Mouse (Mus musculus) gastrocnemius, postnatal 25 days (tissue): ENCODE data around the gene Copz1. TPM values are rescaled to one million over a fixed set of nuclear protein-coding genes. Genes with fewer than 3 reads are reported as not detected.

ENCODE experiments used
- DNase-seq: peaks from one replicate; pipeline ENCODE4 v3.0.0; 2022
- microRNA-seq, 2 experiments: library from miRNA; unstranded; fragments of <30 nt; microRNA quantifications; one replicate each; pipeline ENCODE4 v1.2.0; 2021; ENCODE audit warnings: borderline replicate concordance in 2 of 2
- total RNA-seq, 2 experiments: library from RNA; stranded (reverse); gene quantifications; 1 replicate in 1 of 2; 2 replicates in 1 of 2; pipeline ENCODE4 v1.2.3; 2021

The Copz1 gene
- total RNA-seq, 2 experiments from 2014 or later = 31.4 to 32.3 TPM

DNA sequence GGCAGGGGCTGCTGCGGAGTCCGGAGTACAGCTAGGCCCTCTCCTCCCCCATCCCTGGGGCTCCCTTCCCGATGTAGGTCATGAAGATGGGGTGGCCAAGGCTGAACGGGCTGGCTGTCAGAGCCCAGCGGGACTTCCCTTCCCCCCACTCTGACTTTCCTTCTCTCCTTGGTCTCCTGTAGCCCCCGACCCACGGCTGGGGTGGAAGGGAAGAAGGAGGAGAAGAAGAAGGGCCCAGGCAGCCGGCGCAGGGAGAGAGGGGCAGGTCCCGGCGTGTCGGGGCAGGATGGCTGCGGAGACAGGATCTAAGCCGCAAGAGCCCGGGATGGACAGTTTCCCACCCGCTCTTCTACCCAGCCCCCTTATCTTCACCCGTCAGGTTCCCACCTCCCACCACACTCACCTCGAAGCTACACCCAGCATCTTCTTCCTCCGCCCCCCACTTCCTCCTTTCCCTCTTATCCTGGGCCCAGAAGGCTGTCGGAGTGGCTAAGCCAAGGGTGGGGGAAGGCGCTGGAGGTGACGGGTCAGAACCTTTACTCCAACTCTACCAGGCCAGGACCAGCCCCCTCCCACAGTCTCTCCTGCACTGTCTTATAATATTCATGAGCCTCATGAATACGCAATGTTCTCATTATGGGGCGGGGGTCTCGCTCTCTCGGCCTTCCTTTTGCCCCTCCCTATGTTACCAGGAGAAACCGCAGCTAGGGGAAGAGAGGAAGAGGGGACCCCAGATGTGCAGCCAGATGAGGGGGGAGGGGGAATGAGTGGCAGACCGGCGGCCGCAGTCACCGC lies 66.8 kb downstream of the Copz1 start:
- DNase-seq = no peak

DNA sequence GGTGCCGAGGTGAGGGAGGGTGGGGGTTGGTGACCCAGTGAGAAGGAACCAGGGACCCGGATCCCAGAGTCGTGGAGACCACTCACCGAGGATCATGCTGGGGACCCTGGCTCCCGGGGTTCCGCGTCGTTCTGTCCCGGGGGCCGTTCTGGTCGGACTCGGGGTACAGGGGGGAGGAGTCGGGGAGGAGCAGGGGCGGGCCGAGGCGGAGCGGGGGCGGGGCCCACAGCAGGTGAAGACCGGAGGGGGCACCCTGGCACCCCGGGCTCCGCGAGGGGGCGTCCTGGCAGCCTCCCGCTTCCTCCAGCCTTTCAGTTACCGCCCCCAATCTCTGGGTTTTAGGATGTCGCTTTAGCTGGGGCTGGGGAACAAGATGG lies 67.4 kb downstream of the Copz1 start, which contains the start of gene Zfp385a:
TSS of gene Zfp385a (minus strand) at position 133 of the 377 bp plus-strand sequence.
- DNase-seq = peak; percentile 54

DNA sequence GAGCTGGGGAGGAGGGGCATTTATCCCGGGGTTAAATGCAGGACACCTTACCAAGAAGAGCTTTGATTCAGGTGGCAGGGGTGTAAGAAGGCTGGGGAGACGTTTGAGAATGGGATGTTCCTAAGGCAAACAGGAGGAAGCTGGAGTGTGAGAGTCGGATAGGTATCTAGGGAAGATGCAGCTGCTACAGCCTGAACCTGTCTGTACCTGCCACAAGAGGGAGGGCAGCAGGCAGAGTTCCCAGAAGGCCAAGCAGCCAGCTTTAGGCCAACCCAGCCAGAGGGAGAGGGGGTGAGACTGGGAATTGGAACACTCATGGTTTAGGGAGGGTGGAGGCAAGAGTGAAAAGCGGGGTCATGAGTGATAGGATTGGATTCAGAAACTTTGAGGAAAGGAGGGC lies 68.3 kb downstream of the Copz1 start:
- DNase-seq = no peak

- no peak for DNase-seq
These were observed 69.0 kb downstream of the Copz1 start for GRCm38 (mm10) chr15:103341547-103341946.

DNA sequence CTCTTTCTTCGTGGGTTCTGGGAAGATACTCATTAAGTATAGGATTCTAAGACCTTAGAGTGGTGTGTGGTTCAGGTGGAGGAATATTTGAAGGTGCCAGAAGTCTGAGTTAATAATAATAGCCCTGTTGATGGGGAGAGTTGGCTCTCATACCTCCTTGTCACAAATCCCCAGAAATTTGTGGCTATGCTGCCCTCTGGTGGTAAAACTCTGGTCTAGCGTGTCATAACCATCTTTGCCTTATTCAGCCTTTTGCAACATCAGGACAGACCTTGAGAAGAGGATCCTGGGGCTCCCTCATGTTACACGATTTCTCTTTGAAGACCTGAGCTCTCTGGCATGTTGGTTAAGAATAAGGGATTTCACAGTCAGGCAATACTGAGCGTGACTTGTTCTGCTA lies 69.9 kb downstream of the Copz1 start:
- DNase-seq = peak; percentile 48

GRCm38 (mm10) chr15:103343008-103343407 lies 70.5 kb downstream of the Copz1 start:
- DNase-seq = no peak

GRCm38 (mm10) chr15:103343556-103343955 lies 71.0 kb downstream of the Copz1 start:
- no peak for DNase-seq

DNA sequence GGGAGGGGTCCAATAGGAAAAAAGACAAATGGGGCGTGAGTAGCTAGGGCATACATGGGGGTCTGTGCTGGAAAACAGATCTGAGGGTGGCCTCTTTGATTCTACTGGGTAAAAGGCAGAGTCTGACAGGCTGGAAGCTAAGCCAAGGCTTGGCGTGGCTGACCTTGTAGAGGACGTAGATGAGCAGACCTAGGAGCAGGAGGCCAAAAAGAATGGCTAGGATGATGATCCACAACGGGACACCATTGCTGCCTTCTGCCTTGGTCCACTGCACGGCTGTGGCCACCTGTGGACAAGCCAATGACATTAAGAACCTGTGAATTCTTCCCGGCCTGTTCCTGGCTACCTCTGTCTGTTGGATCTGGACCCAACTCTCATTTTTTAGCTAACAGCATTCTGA lies 73.3 kb downstream of the Copz1 start:
- no peak for DNase-seq

DNA sequence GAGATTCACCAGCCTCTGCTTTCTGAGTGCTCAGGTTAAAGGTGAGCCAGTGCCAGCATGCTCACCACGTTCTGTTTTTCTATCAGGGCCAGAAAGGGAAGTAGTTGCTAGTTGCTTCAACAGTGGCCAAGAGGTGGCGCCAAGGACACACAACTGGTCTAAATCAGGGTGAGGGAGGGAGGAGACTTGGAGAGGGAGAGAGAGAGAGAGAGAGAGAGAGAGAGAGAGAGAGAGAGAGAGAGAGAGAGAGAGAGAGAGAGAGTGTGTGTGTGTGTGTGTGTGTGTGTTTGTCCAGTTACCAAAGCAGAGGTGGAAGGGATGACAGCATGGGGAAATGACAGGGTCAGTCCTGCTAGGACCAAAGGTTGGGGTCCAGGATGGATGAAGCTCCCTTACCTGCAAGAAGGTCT lies 74.8 kb downstream of the Copz1 start:
- DNase-seq = peak; percentile 43

Small RNAs within 50 kb of the gene (microRNA-seq; reads per million reads assigned to microRNA genes)
- gene Mir148b = 77.4 to 127 reads per million in 2 experiments

Other genes starting within 250 kb of the Copz1 start
- 10 to 100 TPM in 1 of 2 experiments, 1 to 10 TPM in 1; 9.4 to 11.7 TPM for gene Smug1, start 105.6 kb upstream of the Copz1 start, total RNA-seq
- gene Cbx5, start 32.9 kb upstream of the Copz1 start, total RNA-seq = 10 to 100 TPM; 29.0 to 29.6 TPM
- 10 to 100 TPM; 82.8 to 89.0 TPM for gene Hnrnpa1, start 32.3 kb upstream of the Copz1 start, total RNA-seq
- not detected for gene Nfe2, start 14.3 kb upstream of the Copz1 start, total RNA-seq
- not detected for gene Gpr84, start 37.9 kb downstream of the Copz1 start, total RNA-seq
- gene Zfp385a, start 67.4 kb downstream of the Copz1 start, total RNA-seq = 10 to 100 TPM; 17.0 to 77.5 TPM
- 10 to 100 TPM in 1 of 2 experiments, 1 to 10 TPM in 1; 9.5 to 15.2 TPM for gene Itga5, start 94.0 kb downstream of the Copz1 start, total RNA-seq
- not detected for gene Gtsf1, start 157.8 kb downstream of the Copz1 start, total RNA-seq
- gene Gtsf2, start 175.8 kb downstream of the Copz1 start, total RNA-seq = not detected
- gene Nckap1l, start 181.1 kb downstream of the Copz1 start, total RNA-seq = 1 to 10 TPM; 1.2 to 1.3 TPM
- under 1 TPM; 0.54 to 0.64 TPM for gene Pde1b, start 230.3 kb downstream of the Copz1 start, total RNA-seq